Comparison of ENCODE assay signal across 8 mouse cellular contexts in genomic region chr16:92801567-92801966, GRCm38 (mm10). TPM values are rescaled to one million over a fixed set of nuclear protein-coding genes. Genes with fewer than 3 reads are reported as not detected.
A peak's percentile ranks its signal among the peaks of the same experiment; 100 is the strongest.
DNase-seq lines count a peak whose midpoint lies in the region; ATAC-seq and TF ChIP-seq lines count a peak whose summit lies in the region.
"Had no signal": no experiment of that assay in that cellular context is flagged by ENCODE, and none has a peak within 500 bp of the region (broad histone marks: within the 10 kb centered on the region; RNA-seq: fewer than 3 reads in every experiment).

No protein-coding gene starts in this region.

- peaks cover 97% of the 10 kb centered on the region for H3K4me1 ChIP-seq in G1E (ENCODE audit: insufficient read depth, low read depth, low read length)
- H3K4me1 ChIP-seq in brown adipose tissue, adult 24 weeks (ENCODE audit: control insufficient read depth, insufficient read depth, insufficient read length, low read length): no peaks in the 10 kb centered on the region
- peaks cover 93% of the 10 kb centered on the region for H3K4me1 ChIP-seq in liver, embryonic 15.5 days (replicated peaks)
- H3K4me1 ChIP-seq in midbrain, embryonic 10.5 days: no peaks in the 10 kb centered on the region

- TF ChIP-seq CTCF in G1E (IDR thresholded peaks at IDR 0.05; ENCODE audit: low read depth, low read length): no peak

- peak overlapping the region; percentile 61; the same call in 1 of the 2 replicates for H3K4me3 ChIP-seq in G1E (ENCODE audit: low read depth, low read length)
- no peak overlapping the region for H3K4me3 ChIP-seq in brown adipose tissue, adult 24 weeks (ENCODE audit: insufficient read depth, low read depth, low read length)
- H3K4me3 ChIP-seq in liver, embryonic 15.5 days (replicated peaks): peak overlapping the region; percentile 36
- H3K4me3 ChIP-seq in midbrain, embryonic 10.5 days: no peak overlapping the region

- peak overlapping the region; percentile 30 for H3K27ac ChIP-seq in brown adipose tissue, adult 24 weeks (replicated peaks; ENCODE audit: low read depth, low read length)
- peak overlapping the region; percentile 86 for H3K27ac ChIP-seq in liver, embryonic 15.5 days (replicated peaks)
- H3K27ac ChIP-seq in midbrain, embryonic 10.5 days (replicated peaks): no peak overlapping the region

- H3K36me3 ChIP-seq in G1E (replicated peaks): peaks cover 80% of the 10 kb centered on the region
- peaks cover 5% of the 10 kb centered on the region; the same call in 1 of the 2 replicates for H3K36me3 ChIP-seq in liver, embryonic 15.5 days (replicated peaks)
- H3K36me3 ChIP-seq in midbrain, embryonic 10.5 days: no peaks in the 10 kb centered on the region

- peak overlapping the region; percentile 25; the same call in 1 of the 2 replicates for H3K9ac ChIP-seq in liver, embryonic 15.5 days

- no peaks in the 10 kb centered on the region; the same call in 1 of the 2 replicates for H3K9me3 ChIP-seq in G1E (replicated peaks)
- H3K9me3 ChIP-seq in liver, embryonic 15.5 days (replicated peaks): no peaks in the 10 kb centered on the region
- no peaks in the 10 kb centered on the region for H3K9me3 ChIP-seq in midbrain, embryonic 10.5 days (replicated peaks)

- DNase-seq in G1E (ENCODE audit: low spot score): peak; percentile 78
- peak; percentile 54 to 66 for DNase-seq in spleen, adult 18-20 months
- DNase-seq in left cerebral cortex, adult 11 months (ENCODE audit: low spot score): no peak
- DNase-seq in cerebellum, postnatal 14 days: no peak
- no peak for DNase-seq in midbrain, embryonic 10.5 days (ENCODE audit: low spot score)
- DNase-seq: adrenal gland, adult 8-10 months had no signal

- peak; percentile 87 for ATAC-seq in G1E (ENCODE audit: extremely low read depth, insufficient number of reproducible peaks, low FRiP score, poor library complexity, severe bottlenecking)
- peak; percentile 96 for ATAC-seq in liver, embryonic 15.5 days (ENCODE audit: insufficient read depth)

- WGBS in liver, embryonic 15.5 days (ENCODE audit: insufficient replicate concordance): 11% methylated on average over 12 of the region's 12 CpGs
- 80% methylated on average over 12 of the region's 12 CpGs for WGBS in midbrain, embryonic 10.5 days

- no peaks in the 10 kb centered on the region for H3K27me3 ChIP-seq in G1E (ENCODE audit: insufficient read depth, low read length)
- H3K27me3 ChIP-seq in liver, embryonic 15.5 days: no peaks in the 10 kb centered on the region
- no peaks in the 10 kb centered on the region for H3K27me3 ChIP-seq in midbrain, embryonic 10.5 days (ENCODE audit: low read depth, poor library complexity, severe bottlenecking)

- peak overlapping the region; percentile 72 for H3K4me2 ChIP-seq in liver, embryonic 15.5 days

RNA-seq across cellular contexts. Expression of gene Runx1, which starts 24.4 kb away (rescaled TPM):
- total RNA-seq in G1E (2014; fragmentation: Nextera tagmentation) (208 and 213 TPM in 2 replicates), G1E (2017) (32.7 and 36.1 TPM in 2 replicates)
- polyA plus RNA-seq in G1E (2012): 158 and 168 TPM in 2 replicates
- 0.83 and 1.6 TPM in 2 replicates for polyA plus RNA-seq in brown adipose tissue, adult 24 weeks (2012; ENCODE audit: insufficient read depth, insufficient read length, missing spikeins)
- 5.6 and 6.0 TPM in 2 replicates for polyA plus RNA-seq in liver, embryonic 15.5 days (2015; fragmentation: Nextera tagmentation; extraction: Ambion mirVana)
- 0.98 and 1.0 TPM in 2 replicates for polyA plus RNA-seq in midbrain, embryonic 10.5 days (2016; fragmentation: Nextera tagmentation; extraction: Ambion mirVana)

Comparison
In these comparisons a context has a peak if more than half of its experiments do, and no peak if none do; other contexts are left out.
1. DNase-seq: peak in G1E (single experiment) and spleen, adult 18-20 months (2 of 2); none in left cerebral cortex, adult 11 months (single experiment), cerebellum, postnatal 14 days (0 of 2) and midbrain, embryonic 10.5 days (single experiment).
2. H3K4me3 ChIP-seq: peak in G1E (single experiment) and liver, embryonic 15.5 days (single experiment); none in brown adipose tissue, adult 24 weeks (single experiment) and midbrain, embryonic 10.5 days (single experiment).
3. RNA of gene Runx1, which starts 24.4 kb away (polyA plus RNA-seq): 158 to 168 TPM in G1E; 5.6 to 6.0 TPM in liver, embryonic 15.5 days, 0.98 to 1.0 TPM in midbrain, embryonic 10.5 days and 0.83 to 1.6 TPM in brown adipose tissue, adult 24 weeks; every median in the first group is over 10 times any median in the second.